In the genomic region with DNA sequence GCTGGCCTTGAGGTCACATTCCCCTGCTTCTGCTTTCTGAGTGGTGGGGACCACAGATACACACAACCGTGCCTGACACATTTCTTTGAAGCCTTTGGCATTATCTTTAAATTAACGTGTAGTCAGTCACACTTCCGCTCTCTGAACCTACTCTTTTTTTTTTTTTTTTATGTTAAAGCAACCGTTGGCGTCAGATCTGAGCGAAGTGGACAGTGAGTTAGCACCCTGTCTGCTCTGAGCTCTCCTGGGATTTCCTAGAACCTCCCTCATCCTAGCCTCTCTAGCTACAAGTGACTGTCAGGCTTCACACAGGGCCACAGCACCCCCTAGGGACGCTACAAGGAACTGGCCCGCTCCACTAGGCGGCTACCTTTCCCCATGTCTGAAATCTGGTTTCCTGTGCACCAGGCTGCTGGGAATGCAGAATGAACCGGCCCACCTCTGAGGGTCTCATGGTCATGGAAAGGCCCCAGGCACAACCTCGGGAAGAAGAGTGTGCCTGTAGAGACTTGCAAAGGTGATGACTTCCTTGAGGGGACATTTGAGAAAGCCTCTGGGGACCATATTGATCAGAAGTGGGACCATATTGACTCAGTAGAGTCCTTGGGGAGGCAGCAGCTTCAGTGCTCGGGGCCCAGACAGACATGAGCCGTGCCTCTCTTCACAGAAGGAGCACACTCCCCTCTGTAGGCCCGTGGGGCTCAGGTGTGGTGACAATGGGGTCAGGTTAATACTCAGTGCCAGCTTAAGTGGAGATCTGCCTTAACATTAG, we compare ENCODE assay signal across 9 mouse cellular contexts. TPM values are rescaled to one million over a fixed set of nuclear protein-coding genes. Genes with fewer than 3 reads are reported as not detected.
DNase-seq lines count a peak whose midpoint lies in the region; ATAC-seq and TF ChIP-seq lines count a peak whose summit lies in the region.
"Had no signal": no experiment of that assay in that cellular context is flagged by ENCODE, and none has a peak within 500 bp of the region (broad histone marks: within the 10 kb centered on the region; RNA-seq: fewer than 3 reads in every experiment).

No protein-coding gene starts in this region.

- H3K27ac ChIP-seq in forebrain, embryonic 12.5 days: no peak overlapping the region
- H3K27ac ChIP-seq: liver, embryonic 15.5 days had no signal

- peak overlapping the region; percentile 66; the same call in 1 of the 2 replicates for H3K4me3 ChIP-seq in G1E (ENCODE audit: low read depth, low read length)
- H3K4me3 ChIP-seq in forebrain, embryonic 12.5 days (replicated peaks): no peak overlapping the region
- H3K4me3 ChIP-seq: liver, embryonic 15.5 days had no signal

- H3K4me1 ChIP-seq in G1E (ENCODE audit: insufficient read depth, low read depth, low read length): peaks cover 80% of the 10 kb centered on the region
- H3K4me1 ChIP-seq in forebrain, embryonic 12.5 days: peaks cover 6% of the 10 kb centered on the region

- WGBS in forebrain, embryonic 12.5 days: 30% methylated on average over 14 of the region's 14 CpGs

- intact Hi-C loops in heart, postnatal 25 days (cut with DNase I): loop anchor here (2.0 to 5.0 kb wide), 3 partner anchors 74 to 184 kb away; no protein-coding TSS in a partner anchor

- peak; percentile 80 for ATAC-seq in G1E (ENCODE audit: extremely low read depth, insufficient number of reproducible peaks, low FRiP score, poor library complexity, severe bottlenecking)
- peak; percentile 55; the same call in 1 of the 2 replicates for ATAC-seq in forebrain, embryonic 12.5 days (ENCODE audit: low FRiP score)

- H3K36me3 ChIP-seq in G1E (replicated peaks): peaks cover 17% of the 10 kb centered on the region
- H3K36me3 ChIP-seq in forebrain, embryonic 12.5 days (replicated peaks): no peaks in the 10 kb centered on the region
- H3K36me3 ChIP-seq: liver, embryonic 15.5 days had no signal

- H3K27me3 ChIP-seq in G1E (ENCODE audit: insufficient read depth, low read length): no peaks in the 10 kb centered on the region
- peaks cover 3% of the 10 kb centered on the region; the same call in 1 of the 2 replicates for H3K27me3 ChIP-seq in forebrain, embryonic 12.5 days

- peak; percentile 90 for TF ChIP-seq CTCF in G1E (IDR thresholded peaks at IDR 0.05; ENCODE audit: low read depth, low read length)

- H3K9ac ChIP-seq in forebrain, embryonic 12.5 days: no peak overlapping the region
- H3K9ac ChIP-seq: liver, embryonic 15.5 days had no signal

- peak; percentile 73 for DNase-seq in G1E (ENCODE audit: low spot score)
- DNase-seq in c-Kit-negative CD71-positive TER-119-positive erythroid progenitor cells, embryonic 14.5 days (ENCODE audit: low read depth, low spot score): peak; percentile 24
- DNase-seq in heart, postnatal 25 days (ENCODE audit: low spot score): peak; percentile 51
- DNase-seq in layer of hippocampus, adult 9-10 months (ENCODE audit: low spot score): peak; percentile 76
- DNase-seq in lung, postnatal 10 days: peak; percentile 91
- peak; percentile 81 to 87 for DNase-seq in right cerebral cortex, postnatal 10 days (ENCODE audit: low spot score in 2 of 2)
- DNase-seq in urinary bladder, postnatal 10 days (ENCODE audit: low spot score): peak; percentile 62

- H3K9me3 ChIP-seq in G1E (replicated peaks): no peaks in the 10 kb centered on the region
- no peaks in the 10 kb centered on the region for H3K9me3 ChIP-seq in forebrain, embryonic 12.5 days
- H3K9me3 ChIP-seq: liver, embryonic 15.5 days had no signal

- H3K4me2 ChIP-seq in forebrain, embryonic 12.5 days: no peak overlapping the region
- H3K4me2 ChIP-seq: liver, embryonic 15.5 days had no signal

RNA-seq across cellular contexts. Expression of a gene that starts 57.2 kb away (rescaled TPM):
- total RNA-seq in G1E (2014; fragmentation: Nextera tagmentation) (20.5 and 23.0 TPM in 2 replicates), G1E (2017) (67.8 and 72.8 TPM in 2 replicates)
- 11.6 and 13.3 TPM in 2 replicates for polyA plus RNA-seq in G1E (2012)
- polyA plus RNA-seq in forebrain, embryonic 12.5 days (2016; fragmentation: Nextera tagmentation; extraction: Ambion mirVana): 0.09 TPM in 1 of 2 replicates, not detected in the other
- under 1 TPM; 0.13 to 0.39 TPM for total RNA-seq in heart, postnatal 25 days (2021)

Comparison
In these comparisons a context has a peak if more than half of its experiments do, and no peak if none do; other contexts are left out.
1. DNase-seq: peak in every context shown above with its lines; median percentile 91 in lung, postnatal 10 days; 84 in right cerebral cortex, postnatal 10 days; 76 in layer of hippocampus, adult 9-10 months; 73 in G1E; 62 in urinary bladder, postnatal 10 days; 51 in heart, postnatal 25 days; 24 in c-Kit-negative CD71-positive TER-119-positive erythroid progenitor cells, embryonic 14.5 days.
2. RNA of a gene that starts 57.2 kb away (total RNA-seq): 20.5 to 72.8 TPM in G1E; 0.13 to 0.39 TPM in heart, postnatal 25 days; every median in the first group is over 10 times any median in the second.